Mouse (Mus musculus) kidney, adult 8-10 months (tissue): ENCODE results near the gene Alpl.

ENCODE experiments used
- DNase-seq, 2 experiments: peaks; one replicate each; pipeline ENCODE4 v3.0.0; 2022

Alpl gene

GRCm38 (mm10) chr4:137732962-137733361 is 63.2 kb downstream of the Alpl start:
- no peak for DNase-seq

GRCm38 (mm10) chr4:137732361-137732760 is 63.8 kb downstream of the Alpl start:
- DNase-seq, result no peak

GRCm38 (mm10) chr4:137731891-137732290 is 64.3 kb downstream of the Alpl start:
- DNase-seq, result no peak

- no peak for DNase-seq
Measured at GRCm38 (mm10) chr4:137730757-137731156, 65.4 kb downstream of the Alpl start.

- peak; percentile 81 to 89 for DNase-seq
Measured at GRCm38 (mm10) chr4:137730134-137730533, 66.0 kb downstream of the Alpl start.

- no peak for DNase-seq
Measured at GRCm38 (mm10) chr4:137729155-137729855, 66.9 kb downstream of the Alpl start.

- no peak for DNase-seq
Measured at GRCm38 (mm10) chr4:137728399-137729154, 67.6 kb downstream of the Alpl start.

GRCm38 (mm10) chr4:137727506-137728187 is 68.5 kb downstream of the Alpl start:
- DNase-seq, result peak; percentile 55 to 58

- no peak for DNase-seq
Measured at GRCm38 (mm10) chr4:137726739-137727505, 69.3 kb downstream of the Alpl start.

- no peak for DNase-seq
Measured at GRCm38 (mm10) chr4:137725541-137726145, 70.5 kb downstream of the Alpl start.

GRCm38 (mm10) chr4:137724766-137725165 is 71.4 kb downstream of the Alpl start:
- DNase-seq, result peak; percentile 69 to 81

GRCm38 (mm10) chr4:137724212-137724611 is 72.0 kb downstream of the Alpl start:
- peak; percentile 83 to 84 for DNase-seq

- no peak for DNase-seq
Measured at GRCm38 (mm10) chr4:137723527-137723926, 72.7 kb downstream of the Alpl start.

- DNase-seq, result peak in 1 of 2 experiments; percentile 77
Measured at GRCm38 (mm10) chr4:137722692-137723427, 73.3 kb downstream of the Alpl start.

GRCm38 (mm10) chr4:137722230-137722629 is 74.0 kb downstream of the Alpl start:
- DNase-seq, result no peak

- no peak for DNase-seq
Measured at GRCm38 (mm10) chr4:137721563-137721962, 74.6 kb downstream of the Alpl start.

- DNase-seq, result no peak
Measured at GRCm38 (mm10) chr4:137719378-137720077, 76.7 kb downstream of the Alpl start.

GRCm38 (mm10) chr4:137717671-137718070 is 78.5 kb downstream of the Alpl start:
- no peak for DNase-seq

- no peak for DNase-seq
Measured at GRCm38 (mm10) chr4:137717005-137717404, 79.2 kb downstream of the Alpl start.

- DNase-seq, result no peak
Measured at GRCm38 (mm10) chr4:137714020-137714624, 82.1 kb downstream of the Alpl start.

- DNase-seq, result no peak
Measured at GRCm38 (mm10) chr4:137712963-137713362, 83.2 kb downstream of the Alpl start.
